Mouse (Mus musculus) liver, adult 2 months (tissue): ENCODE measurements around the gene Gm5460.

Source experiments
- CTCF ChIP-seq: fragments of 200-500 bp; IDR thresholded peaks from 2 replicates; pipeline ENCODE4 v1.5.1; 2011; ENCODE audit warnings: low read depth, low read length, control low read depth
- POLR2A ChIP-seq: fragments of 200-500 bp; IDR thresholded peaks from 2 replicates; pipeline ENCODE4 v1.6.1; 2011; ENCODE audit warnings: low read length, control low read depth; ENCODE audit not compliant: insufficient read depth; ENCODE audit errors: extremely low read depth

- no peak for TF ChIP-seq POLR2A
- TF ChIP-seq CTCF, result no peak
These were observed 76.3 kb downstream of the Gm5460 start for GRCm38 (mm10) chr14:34092856-34093255.
